Mouse (Mus musculus): ENCODE results near the gene Hpcal1. TPM values are rescaled to one million over a fixed set of nuclear protein-coding genes. Genes with fewer than 3 reads are reported as not detected.

Hpcal1 gene
- polyA plus RNA-seq, 1 experiment, result 15.1 TPM

- no peak overlapping the region for H3K27ac ChIP-seq (ENCODE audit: control insufficient read depth, insufficient read depth, low read depth, low read length)
- H3K36me3 ChIP-seq (ENCODE audit: control insufficient read depth, insufficient read depth, low read length), result no peaks in the 10 kb centered on the region
- H3K27me3 ChIP-seq (ENCODE audit: control insufficient read depth, insufficient read depth, low read length), result no peaks in the 10 kb centered on the region
- peaks cover 5% of the 10 kb centered on the region for H3K4me1 ChIP-seq (ENCODE audit: control insufficient read depth, insufficient read depth, low read length)
- H3K4me3 ChIP-seq (ENCODE audit: control insufficient read depth, low read depth, low read length), result no peak overlapping the region
- no peak for TF ChIP-seq POLR2A (IDR thresholded peaks at IDR 0.05; ENCODE audit: control insufficient read depth, low read depth, low read length)
- TF ChIP-seq CTCF (IDR thresholded peaks at IDR 0.05; ENCODE audit: control insufficient read depth, insufficient read depth, insufficient replicate concordance, low read depth, low read length), result no peak
Measured at GRCm38 (mm10) chr12:17707472-17707871, 16.8 kb downstream of the Hpcal1 start.

GRCm38 (mm10) chr12:17709451-17709850 is 18.8 kb downstream of the Hpcal1 start:
- H3K36me3 ChIP-seq (ENCODE audit: control insufficient read depth, insufficient read depth, low read length), result no peaks in the 10 kb centered on the region
- no peaks in the 10 kb centered on the region; the same call in 1 of the 2 replicates for H3K4me1 ChIP-seq (ENCODE audit: control insufficient read depth, insufficient read depth, low read length)
- H3K27ac ChIP-seq (ENCODE audit: control insufficient read depth, insufficient read depth, low read depth, low read length), result no peak overlapping the region
- no peak overlapping the region for H3K4me3 ChIP-seq (ENCODE audit: control insufficient read depth, low read depth, low read length)
- TF ChIP-seq POLR2A (IDR thresholded peaks at IDR 0.05; ENCODE audit: control insufficient read depth, low read depth, low read length), result no peak
- TF ChIP-seq CTCF (IDR thresholded peaks at IDR 0.05; ENCODE audit: control insufficient read depth, insufficient read depth, insufficient replicate concordance, low read depth, low read length), result no peak
- H3K27me3 ChIP-seq (ENCODE audit: control insufficient read depth, insufficient read depth, low read length), result no peaks in the 10 kb centered on the region

GRCm38 (mm10) chr12:17709926-17710746 is 19.5 kb downstream of the Hpcal1 start:
- no peaks in the 10 kb centered on the region; the same call in 1 of the 2 replicates for H3K4me1 ChIP-seq (ENCODE audit: control insufficient read depth, insufficient read depth, low read length)
- H3K27me3 ChIP-seq (ENCODE audit: control insufficient read depth, insufficient read depth, low read length), result no peaks in the 10 kb centered on the region
- TF ChIP-seq POLR2A (IDR thresholded peaks at IDR 0.05; ENCODE audit: control insufficient read depth, low read depth, low read length) (no peak), CTCF (IDR thresholded peaks at IDR 0.05; ENCODE audit: control insufficient read depth, insufficient read depth, insufficient replicate concordance, low read depth, low read length) (no peak)
- H3K36me3 ChIP-seq (ENCODE audit: control insufficient read depth, insufficient read depth, low read length), result no peaks in the 10 kb centered on the region
- H3K27ac ChIP-seq (ENCODE audit: control insufficient read depth, insufficient read depth, low read depth, low read length), result no peak overlapping the region
- no peak overlapping the region for H3K4me3 ChIP-seq (ENCODE audit: control insufficient read depth, low read depth, low read length)

GRCm38 (mm10) chr12:17710747-17711092 is 20.1 kb downstream of the Hpcal1 start:
- no peaks in the 10 kb centered on the region for H3K36me3 ChIP-seq (ENCODE audit: control insufficient read depth, insufficient read depth, low read length)
- H3K4me1 ChIP-seq (ENCODE audit: control insufficient read depth, insufficient read depth, low read length), result no peaks in the 10 kb centered on the region; the same call in 1 of the 2 replicates
- no peak overlapping the region for H3K4me3 ChIP-seq (ENCODE audit: control insufficient read depth, low read depth, low read length)
- no peak for TF ChIP-seq POLR2A (IDR thresholded peaks at IDR 0.05; ENCODE audit: control insufficient read depth, low read depth, low read length)
- no peak for TF ChIP-seq CTCF (IDR thresholded peaks at IDR 0.05; ENCODE audit: control insufficient read depth, insufficient read depth, insufficient replicate concordance, low read depth, low read length)
- H3K27ac ChIP-seq (ENCODE audit: control insufficient read depth, insufficient read depth, low read depth, low read length), result no peak overlapping the region
- H3K27me3 ChIP-seq (ENCODE audit: control insufficient read depth, insufficient read depth, low read length), result no peaks in the 10 kb centered on the region

GRCm38 (mm10) chr12:17711731-17712388 is 21.2 kb downstream of the Hpcal1 start:
- H3K27me3 ChIP-seq (ENCODE audit: control insufficient read depth, insufficient read depth, low read length), result no peaks in the 10 kb centered on the region
- H3K36me3 ChIP-seq (ENCODE audit: control insufficient read depth, insufficient read depth, low read length), result no peaks in the 10 kb centered on the region
- no peak overlapping the region for H3K4me3 ChIP-seq (ENCODE audit: control insufficient read depth, low read depth, low read length)
- no peaks in the 10 kb centered on the region; the same call in 1 of the 2 replicates for H3K4me1 ChIP-seq (ENCODE audit: control insufficient read depth, insufficient read depth, low read length)
- TF ChIP-seq POLR2A (IDR thresholded peaks at IDR 0.05; ENCODE audit: control insufficient read depth, low read depth, low read length), result no peak
- H3K27ac ChIP-seq (ENCODE audit: control insufficient read depth, insufficient read depth, low read depth, low read length), result no peak overlapping the region

GRCm38 (mm10) chr12:17712571-17712970 is 21.9 kb downstream of the Hpcal1 start:
- Histone ChIP-seq H3K27ac (ENCODE audit: control insufficient read depth, insufficient read depth, low read depth, low read length) (no peak overlapping the region), H3K4me1 (ENCODE audit: control insufficient read depth, insufficient read depth, low read length) (no peaks in the 10 kb centered on the region; the same call in 1 of the 2 replicates), H3K36me3 (ENCODE audit: control insufficient read depth, insufficient read depth, low read length) (no peaks in the 10 kb centered on the region), H3K4me3 (ENCODE audit: control insufficient read depth, low read depth, low read length) (peak overlapping the region; percentile 19; the same call in 1 of the 2 replicates), H3K27me3 (ENCODE audit: control insufficient read depth, insufficient read depth, low read length) (no peaks in the 10 kb centered on the region)
- no peak for TF ChIP-seq POLR2A (IDR thresholded peaks at IDR 0.05; ENCODE audit: control insufficient read depth, low read depth, low read length)
- TF ChIP-seq CTCF (IDR thresholded peaks at IDR 0.05; ENCODE audit: control insufficient read depth, insufficient read depth, insufficient replicate concordance, low read depth, low read length), result no peak

- H3K36me3 ChIP-seq (ENCODE audit: control insufficient read depth, insufficient read depth, low read length), result no peaks in the 10 kb centered on the region
- no peak overlapping the region for H3K4me3 ChIP-seq (ENCODE audit: control insufficient read depth, low read depth, low read length)
- no peak overlapping the region for H3K27ac ChIP-seq (ENCODE audit: control insufficient read depth, insufficient read depth, low read depth, low read length)
- H3K27me3 ChIP-seq (ENCODE audit: control insufficient read depth, insufficient read depth, low read length), result no peaks in the 10 kb centered on the region
- TF ChIP-seq CTCF (IDR thresholded peaks at IDR 0.05; ENCODE audit: control insufficient read depth, insufficient read depth, insufficient replicate concordance, low read depth, low read length) (no peak), POLR2A (IDR thresholded peaks at IDR 0.05; ENCODE audit: control insufficient read depth, low read depth, low read length) (no peak)
- no peaks in the 10 kb centered on the region; the same call in 1 of the 2 replicates for H3K4me1 ChIP-seq (ENCODE audit: control insufficient read depth, insufficient read depth, low read length)
Measured at GRCm38 (mm10) chr12:17715720-17716478, 25.2 kb downstream of the Hpcal1 start.
